Mouse (Mus musculus): ENCODE results near the gene Olfr212.

DNA sequence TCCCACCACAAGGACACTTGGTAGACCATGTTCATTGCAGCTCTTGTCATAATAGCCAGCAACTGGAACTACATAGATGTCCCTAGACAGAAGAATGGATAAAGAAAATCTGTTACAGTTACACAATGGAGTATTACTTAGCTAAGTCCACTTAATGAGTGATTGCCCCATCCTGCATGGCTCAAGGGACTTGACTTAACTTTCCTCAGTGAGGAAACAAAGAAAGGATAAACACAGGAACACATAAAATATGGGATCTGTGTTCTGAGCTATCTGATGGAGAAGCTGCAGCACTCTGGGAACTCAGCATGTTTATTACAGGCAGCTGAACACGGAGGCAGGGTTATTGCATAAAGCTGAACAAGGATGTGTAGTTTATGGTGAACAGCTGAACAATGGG is 21.2 kb upstream of the Olfr212 start:
- no peak for TF ChIP-seq CTCF (conservative IDR thresholded peaks at IDR 0.05; ENCODE audit: low read length)
- no peak for TF ChIP-seq NANOG (IDR thresholded peaks at IDR 0.05; ENCODE audit: borderline replicate concordance, low read length)

All from E14TG2a.4 (cell line).